Mouse (Mus musculus) MEL (cell line): ENCODE measurements at regions not wholly inside any gene's neighbourhood (a gene's known extent, or its start where the extent isn't known, plus 50 kb on each side); places are given as distances from the start of the nearest gene placed in this dataset.

Experiments
- CTCF ChIP-seq, 3 experiments: IDR thresholded peaks in 2 of 3; conservative IDR thresholded peaks in 1 of 3; 2 replicates each; pipeline ENCODE4 v1.5.1; 2011 to 2012; ENCODE audit warnings: low read length in 3 of 3, low read depth in 2 of 3, mild to moderate bottlenecking in 2 of 3, improper control_type of control experiment in 1 of 3, inconsistent platforms in 1 of 3, mixed read lengths in 1 of 3, moderate library complexity in 1 of 3; ENCODE audit not compliant: control insufficient read depth in 1 of 3, insufficient read depth in 1 of 3, poor library complexity in 1 of 3, severe bottlenecking in 1 of 3
- E2F4 ChIP-seq: IDR thresholded peaks from 2 replicates; pipeline ENCODE4 v1.6.1; 2011; ENCODE audit warnings: low read depth, low read length, improper control_type of control experiment, borderline replicate concordance

DNA sequence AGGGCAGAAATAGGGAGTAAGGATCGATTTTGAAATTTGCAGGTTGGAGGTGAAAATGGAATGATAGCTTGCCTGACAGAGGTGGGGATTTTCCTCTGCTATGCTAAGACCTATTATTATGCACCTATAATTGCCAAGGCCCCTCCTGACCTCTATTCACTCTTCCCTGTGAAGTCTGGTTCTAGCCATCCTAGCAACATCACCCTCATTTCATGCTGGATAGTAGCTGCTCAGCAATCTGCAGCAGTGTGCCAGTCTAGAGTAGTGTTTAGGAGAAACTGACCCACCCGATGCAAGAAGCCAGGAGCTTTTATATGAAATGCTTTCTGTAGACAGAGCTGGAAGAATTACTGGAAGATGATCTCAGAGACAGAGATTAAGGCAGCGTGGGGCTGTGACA lies 535.1 kb upstream of the Tenm2 start:
- TF ChIP-seq E2F4 = no peak
- no peak for TF ChIP-seq CTCF (IDR thresholded peaks at IDR 0.05 in 2 of 3, conservative IDR thresholded peaks at IDR 0.05 in 1 of 3; ENCODE audit: control insufficient read depth in 1 of 3, insufficient read depth in 1 of 3, low read depth in 2 of 3, low read length in 3 of 3, poor library complexity in 1 of 3, severe bottlenecking in 1 of 3)
